Mouse (Mus musculus): ENCODE data around the gene Arvcf. TPM values are rescaled to one million over a fixed set of nuclear protein-coding genes. Genes with fewer than 3 reads are reported as not detected.

Arvcf gene
- total RNA-seq, 1 experiment = 48.0 TPM

- DNase-seq (ENCODE audit: low read depth, low spot score) = no peak
- TF ChIP-seq MAFK (IDR thresholded peaks at IDR 0.05; ENCODE audit: insufficient read depth, low read depth, low read length) (no peak), ZC3H11A (IDR thresholded peaks at IDR 0.05; ENCODE audit: borderline replicate concordance, low read depth, low read length) (no peak), ZNF384 (IDR thresholded peaks at IDR 0.05; ENCODE audit: low read depth, low read length) (no peak), HCFC1 (IDR thresholded peaks at IDR 0.05; ENCODE audit: borderline replicate concordance, insufficient read depth, low read length) (no peak), CHD2 (IDR thresholded peaks at IDR 0.05; ENCODE audit: low read depth, low read length) (no peak)
- H3K36me3 ChIP-seq (ENCODE audit: control insufficient read depth, insufficient read depth, low read length, poor library complexity, severe bottlenecking) = no peaks in the 10 kb centered on the region
- in situ Hi-C loops (cut with MboI; ENCODE audit: low sequenced_read_pairs in 2 of 2, unreplicated experiment in 2 of 2) = no loop called here
- no peak overlapping the region for H3K4me3 ChIP-seq (ENCODE audit: insufficient read depth in 1 of 2, low read depth in 1 of 2, low read length in 2 of 2, poor library complexity in 1 of 2, severe bottlenecking in 1 of 2)
- no peak overlapping the region for H3K9ac ChIP-seq (ENCODE audit: insufficient read depth, low read depth, low read length, poor library complexity, severe bottlenecking)
- H3K4me1 ChIP-seq (ENCODE audit: control insufficient read depth in 2 of 2, insufficient read depth in 2 of 2, low read length in 2 of 2, poor library complexity in 1 of 2) = peaks cover 0 to 12% of the 10 kb centered on the region in 2 experiments; a peak in 3 of 4 replicates
- H3K9me3 ChIP-seq (ENCODE audit: control insufficient read depth, insufficient read depth, low read depth, low read length) = no peaks in the 10 kb centered on the region
- H3K27ac ChIP-seq (ENCODE audit: insufficient read depth, low read depth, low read length, poor library complexity, severe bottlenecking) = no peak overlapping the region
Measured at GRCm38 (mm10) chr16:18423915-18424265, 75.9 kb downstream of the Arvcf start.

- no peak for DNase-seq (ENCODE audit: low read depth, low spot score)
- Histone ChIP-seq H3K36me3 (ENCODE audit: control insufficient read depth, insufficient read depth, low read length, poor library complexity, severe bottlenecking) (no peaks in the 10 kb centered on the region), H3K27ac (ENCODE audit: insufficient read depth, low read depth, low read length, poor library complexity, severe bottlenecking) (no peak overlapping the region), H3K4me3 (ENCODE audit: insufficient read depth in 1 of 2, low read depth in 1 of 2, low read length in 2 of 2, poor library complexity in 1 of 2, severe bottlenecking in 1 of 2) (no peak overlapping the region), H3K9me3 (ENCODE audit: control insufficient read depth, insufficient read depth, low read depth, low read length) (no peaks in the 10 kb centered on the region), H3K4me1 (ENCODE audit: control insufficient read depth in 2 of 2, insufficient read depth in 2 of 2, low read length in 2 of 2, poor library complexity in 1 of 2) (peaks cover 0 to 12% of the 10 kb centered on the region in 2 experiments; a peak in 3 of 4 replicates), H3K9ac (ENCODE audit: insufficient read depth, low read depth, low read length, poor library complexity, severe bottlenecking) (no peak overlapping the region)
- no peak for TF ChIP-seq ZC3H11A (IDR thresholded peaks at IDR 0.05; ENCODE audit: borderline replicate concordance, low read depth, low read length)
- TF ChIP-seq HCFC1 (IDR thresholded peaks at IDR 0.05; ENCODE audit: borderline replicate concordance, insufficient read depth, low read length) = no peak
- no peak for TF ChIP-seq ZNF384 (IDR thresholded peaks at IDR 0.05; ENCODE audit: low read depth, low read length)
- TF ChIP-seq MAFK (IDR thresholded peaks at IDR 0.05; ENCODE audit: insufficient read depth, low read depth, low read length) = no peak
- no peak for TF ChIP-seq CHD2 (IDR thresholded peaks at IDR 0.05; ENCODE audit: low read depth, low read length)
- in situ Hi-C loops (cut with MboI; ENCODE audit: low sequenced_read_pairs in 2 of 2, unreplicated experiment in 2 of 2) = no loop called here
Measured at GRCm38 (mm10) chr16:18424364-18425045, 76.5 kb downstream of the Arvcf start.

- peak overlapping the region; percentile 88 for H3K9ac ChIP-seq (ENCODE audit: insufficient read depth, low read depth, low read length, poor library complexity, severe bottlenecking)
- H3K27ac ChIP-seq (ENCODE audit: insufficient read depth, low read depth, low read length, poor library complexity, severe bottlenecking) = no peak overlapping the region
- no peak for TF ChIP-seq ZNF384 (IDR thresholded peaks at IDR 0.05; ENCODE audit: low read depth, low read length)
- TF ChIP-seq ZC3H11A (IDR thresholded peaks at IDR 0.05; ENCODE audit: borderline replicate concordance, low read depth, low read length) = no peak
- no peak for TF ChIP-seq MAFK (IDR thresholded peaks at IDR 0.05; ENCODE audit: insufficient read depth, low read depth, low read length)
- no peak for TF ChIP-seq CHD2 (IDR thresholded peaks at IDR 0.05; ENCODE audit: low read depth, low read length)
- TF ChIP-seq HCFC1 (IDR thresholded peaks at IDR 0.05; ENCODE audit: borderline replicate concordance, insufficient read depth, low read length) = no peak
- no peaks in the 10 kb centered on the region for H3K36me3 ChIP-seq (ENCODE audit: control insufficient read depth, insufficient read depth, low read length, poor library complexity, severe bottlenecking)
- peak overlapping the region; percentile 69 to 89 for H3K4me3 ChIP-seq (ENCODE audit: insufficient read depth in 1 of 2, low read depth in 1 of 2, low read length in 2 of 2, poor library complexity in 1 of 2, severe bottlenecking in 1 of 2)
- in situ Hi-C loops (cut with MboI; ENCODE audit: low sequenced_read_pairs in 2 of 2, unreplicated experiment in 2 of 2) = no loop called here
- H3K9me3 ChIP-seq (ENCODE audit: control insufficient read depth, insufficient read depth, low read depth, low read length) = no peaks in the 10 kb centered on the region
- H3K4me1 ChIP-seq (ENCODE audit: control insufficient read depth in 2 of 2, insufficient read depth in 2 of 2, low read length in 2 of 2, poor library complexity in 1 of 2) = peaks cover 0 to 11% of the 10 kb centered on the region in 2 experiments; a peak in 3 of 4 replicates
- DNase-seq (ENCODE audit: low read depth, low spot score) = no peak
Measured at GRCm38 (mm10) chr16:18425475-18426214, 77.7 kb downstream of the Arvcf start.

- H3K9me3 ChIP-seq (ENCODE audit: control insufficient read depth, insufficient read depth, low read depth, low read length) = no peaks in the 10 kb centered on the region
- H3K4me3 ChIP-seq (ENCODE audit: insufficient read depth in 1 of 2, low read depth in 1 of 2, low read length in 2 of 2, poor library complexity in 1 of 2, severe bottlenecking in 1 of 2) = peak within 1 kb of the TSS; percentile 69 to 89
- peak; percentile 15 for DNase-seq (ENCODE audit: low read depth, low spot score)
- H3K4me1 ChIP-seq (ENCODE audit: control insufficient read depth in 2 of 2, insufficient read depth in 2 of 2, low read length in 2 of 2, poor library complexity in 1 of 2) = peaks cover 0 to 9% of the 10 kb centered on the region in 2 experiments; a peak in 2 of 4 replicates
- H3K9ac ChIP-seq (ENCODE audit: insufficient read depth, low read depth, low read length, poor library complexity, severe bottlenecking) = peak within 1 kb of the TSS; percentile 88
- TF ChIP-seq ZC3H11A (IDR thresholded peaks at IDR 0.05; ENCODE audit: borderline replicate concordance, low read depth, low read length) = 0 out of 2 replicates have a peak, but pooled peaks have one; percentile 17
- no peak for TF ChIP-seq HCFC1 (IDR thresholded peaks at IDR 0.05; ENCODE audit: borderline replicate concordance, insufficient read depth, low read length)
- TF ChIP-seq ZNF384 (IDR thresholded peaks at IDR 0.05; ENCODE audit: low read depth, low read length) = no peak
- no peak for TF ChIP-seq CHD2 (IDR thresholded peaks at IDR 0.05; ENCODE audit: low read depth, low read length)
- in situ Hi-C loops (cut with MboI; ENCODE audit: low sequenced_read_pairs in 2 of 2, unreplicated experiment in 2 of 2) = no loop called here
- H3K36me3 ChIP-seq (ENCODE audit: control insufficient read depth, insufficient read depth, low read length, poor library complexity, severe bottlenecking) = no peaks in the 10 kb centered on the region
- H3K27ac ChIP-seq (ENCODE audit: insufficient read depth, low read depth, low read length, poor library complexity, severe bottlenecking) = no peak within 1 kb of the TSS
Measured at GRCm38 (mm10) chr16:18426215-18426791, 78.3 kb downstream of the Arvcf start, which contains the start of gene Txnrd2. Txnrd2 (plus strand) TSS chr16:18426384.
